Mouse (Mus musculus) C2C12 (cell line): ENCODE measurements around the gene Col15a1. TPM values are rescaled to one million over a fixed set of nuclear protein-coding genes. Genes with fewer than 3 reads are reported as not detected.
A peak's percentile ranks its signal among the peaks of the same experiment; 100 is the strongest.

Experiments used
- H3K27me3 ChIP-seq: one replicate; pipeline ENCODE4 v1.6.1; 2011; ENCODE audit not compliant: control insufficient read depth, insufficient read depth, insufficient read length
- H3K36me3 ChIP-seq: one replicate; pipeline ENCODE4 v1.6.1; 2011; ENCODE audit not compliant: control insufficient read depth, insufficient read depth
- H3K4me3 ChIP-seq: one replicate; pipeline ENCODE4 v1.5.1; 2011; ENCODE audit warnings: mild to moderate bottlenecking, control low read depth; ENCODE audit not compliant: poor library complexity, insufficient read depth, severe bottlenecking
- H3K79me2 ChIP-seq: one replicate; pipeline ENCODE4 v1.6.1; 2011; ENCODE audit not compliant: control insufficient read depth, insufficient read depth
- H3K79me3 ChIP-seq: one replicate; pipeline ENCODE4 v1.6.1; 2011; ENCODE audit warnings: low read depth, control low read depth
- H3ac ChIP-seq: one replicate; pipeline ENCODE3; 2011; ENCODE audit warnings: low read depth; ENCODE audit not compliant: control insufficient read depth, insufficient read length
- CEBPB ChIP-seq: IDR thresholded peaks from one replicate; pipeline ENCODE4 v1.6.1; 2011; ENCODE audit warnings: low read depth, mild to moderate bottlenecking, control low read depth, moderate library complexity
- CTCF ChIP-seq: IDR thresholded peaks from one replicate; pipeline ENCODE4 v1.5.1; 2011; ENCODE audit not compliant: control insufficient read depth, insufficient read depth, insufficient read length
- FOSL1 ChIP-seq: IDR thresholded peaks from one replicate; pipeline ENCODE4 v1.8.0; 2011; ENCODE audit warnings: mild to moderate bottlenecking, low read length; ENCODE audit not compliant: poor library complexity, insufficient read depth, severe bottlenecking
- MAX ChIP-seq: IDR thresholded peaks from one replicate; pipeline ENCODE4 v1.6.1; 2011; ENCODE audit warnings: mild to moderate bottlenecking, control low read depth
- MYOD1 ChIP-seq: IDR thresholded peaks from one replicate; pipeline ENCODE4 v1.6.1; 2011; ENCODE audit warnings: low read depth; ENCODE audit not compliant: control insufficient read depth, insufficient read length
- MYOG ChIP-seq: IDR thresholded peaks from one replicate; pipeline ENCODE4 v1.6.1; 2011; ENCODE audit not compliant: control insufficient read depth, insufficient read length; ENCODE audit errors: extremely low read depth
- USF1 ChIP-seq: IDR thresholded peaks from one replicate; pipeline ENCODE4 v1.6.1; 2011; ENCODE audit warnings: low read depth, mild to moderate bottlenecking, control low read depth, moderate library complexity
- polyA plus RNA-seq: library from polyadenylated mRNA; unstranded; fragments of >200 nt; fragmentation: generic; extraction: Trizol; gene quantifications from one replicate; pipeline ENCODE4 v1.2.1, GENCODE M21; 2012; ENCODE audit warnings: missing spikeins

Gene Col15a1
- polyA plus RNA-seq, 1 experiment: 0.05 TPM

DNA sequence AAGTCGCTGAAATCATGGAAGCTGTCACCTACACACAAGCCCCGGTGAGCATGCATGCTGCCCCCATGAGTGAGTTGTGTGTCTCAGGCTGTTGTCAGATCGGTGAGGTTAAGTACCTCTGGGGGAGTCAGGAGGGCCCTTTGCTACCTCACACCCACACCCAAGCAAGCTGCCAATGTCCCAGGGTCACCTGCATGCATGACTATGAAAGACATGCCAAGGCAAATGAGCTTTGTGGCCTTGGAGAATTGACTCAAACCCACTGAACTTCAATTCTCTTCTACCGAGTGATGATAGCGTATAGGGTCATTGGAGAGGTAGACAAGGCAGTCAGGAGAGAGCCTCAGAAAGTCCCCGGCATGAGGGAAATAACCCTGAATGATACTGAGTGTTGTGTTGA lies 41.2 kb downstream of the Col15a1 start:
- Histone ChIP-seq H3K79me2 (no peaks in the 10 kb centered on the region), H3K36me3 (no peaks in the 10 kb centered on the region), H3K27me3 (peaks cover 18% of the 10 kb centered on the region), H3K4me3 (no peak overlapping the region), H3ac (no peak overlapping the region), H3K79me3 (no peaks in the 10 kb centered on the region)
- TF ChIP-seq CTCF (no peak), MAX (no peak), MYOD1 (no peak), MYOG (no peak), USF1 (no peak), FOSL1 (no peak), CEBPB (no peak)

DNA sequence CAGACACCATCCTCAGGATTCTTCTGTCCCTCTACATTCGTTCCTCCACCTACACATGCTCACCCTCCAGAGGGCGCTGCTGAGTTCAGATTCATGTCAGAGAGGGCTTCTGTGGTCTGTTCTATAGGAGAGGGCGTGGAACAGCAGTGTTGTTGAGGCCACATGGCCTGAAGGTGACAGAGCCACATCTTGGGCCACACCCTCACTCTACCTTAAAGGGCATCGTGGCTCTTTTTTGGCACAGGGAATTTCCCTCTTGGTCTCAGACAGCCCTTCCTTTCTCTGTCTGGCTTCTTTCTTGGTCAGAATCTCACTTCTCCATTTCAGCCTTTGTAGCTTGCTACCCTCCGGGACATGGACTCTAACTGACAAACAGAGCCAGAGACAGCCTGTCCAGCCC lies 43.1 kb downstream of the Col15a1 start:
- no peak for TF ChIP-seq FOSL1
- no peak for TF ChIP-seq MYOG
- peak; percentile 25 for TF ChIP-seq CTCF
- TF ChIP-seq MAX: no peak
- no peak for TF ChIP-seq MYOD1
- Histone ChIP-seq H3K79me2 (no peaks in the 10 kb centered on the region), H3K27me3 (peaks cover 14% of the 10 kb centered on the region), H3ac (no peak overlapping the region), H3K79me3 (no peaks in the 10 kb centered on the region), H3K4me3 (no peak overlapping the region), H3K36me3 (no peaks in the 10 kb centered on the region)

DNA sequence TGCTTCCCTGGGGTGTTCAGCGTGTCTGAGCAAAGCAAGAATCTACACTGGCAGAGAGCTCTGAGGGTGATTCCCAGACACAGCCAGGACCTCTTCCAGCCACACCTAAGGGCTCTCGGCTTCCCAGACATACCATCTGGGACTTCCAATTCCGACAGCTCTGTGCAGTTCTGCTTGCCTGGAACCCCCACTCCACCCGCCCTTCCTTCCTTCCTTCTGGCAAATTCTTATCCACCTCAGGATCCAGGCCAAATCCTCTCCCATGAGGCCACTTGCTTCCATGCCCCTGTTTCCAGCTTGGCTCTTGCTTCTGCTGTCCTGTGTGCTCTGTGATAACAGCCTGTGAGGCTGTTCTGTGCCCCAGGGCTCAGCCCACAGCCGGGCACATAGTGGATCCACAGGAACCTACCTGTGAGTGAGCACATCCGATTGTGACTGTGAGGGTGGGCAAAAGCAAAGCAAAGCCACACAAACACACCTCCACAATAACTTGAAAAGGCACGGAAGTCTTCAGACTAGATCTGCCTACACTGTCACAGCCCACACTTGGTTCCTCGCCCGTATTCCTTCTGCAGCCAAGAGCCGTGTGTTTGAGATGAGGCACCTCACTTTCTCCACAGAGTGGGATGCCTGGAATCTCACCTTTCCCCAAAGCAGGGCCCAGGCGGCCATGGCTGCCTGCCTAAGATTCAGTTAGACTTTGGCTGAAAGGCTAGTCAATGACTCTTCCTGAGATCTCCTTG lies 43.9 kb downstream of the Col15a1 start:
- H3K27me3 ChIP-seq: peaks cover 14% of the 10 kb centered on the region
- no peak overlapping the region for H3ac ChIP-seq
- no peaks in the 10 kb centered on the region for H3K36me3 ChIP-seq
- TF ChIP-seq FOSL1 (no peak), MYOG (no peak), MYOD1 (no peak), MAX (no peak), USF1 (no peak), CEBPB (no peak)
- H3K79me2 ChIP-seq: no peaks in the 10 kb centered on the region
- no peaks in the 10 kb centered on the region for H3K79me3 ChIP-seq
- no peak overlapping the region for H3K4me3 ChIP-seq

DNA sequence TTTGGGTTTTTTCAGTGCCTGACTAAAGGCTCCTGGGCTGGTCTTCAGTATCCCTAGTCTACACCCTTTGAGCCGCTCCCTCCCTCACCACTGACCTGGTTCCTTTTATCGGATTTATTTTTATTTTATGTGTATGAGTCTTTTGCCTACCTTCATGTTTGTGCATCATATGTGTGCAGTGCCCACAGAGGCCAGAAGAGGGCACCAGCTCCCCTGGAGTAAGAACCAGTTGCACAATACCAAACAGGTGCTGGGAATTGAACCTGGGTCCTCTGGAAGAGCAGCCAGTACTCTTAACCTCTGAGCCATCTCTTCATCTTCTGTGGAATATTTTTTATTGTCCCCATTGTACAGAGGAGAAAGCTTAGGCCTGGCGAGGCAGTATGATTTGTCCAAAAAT lies 44.7 kb downstream of the Col15a1 start:
- Histone ChIP-seq H3K27me3 (peaks cover 10% of the 10 kb centered on the region), H3K79me2 (no peaks in the 10 kb centered on the region), H3K79me3 (no peaks in the 10 kb centered on the region), H3K4me3 (no peak overlapping the region), H3K36me3 (no peaks in the 10 kb centered on the region), H3ac (no peak overlapping the region)
- TF ChIP-seq MAX: no peak
- peak; percentile 42 for TF ChIP-seq CEBPB

DNA sequence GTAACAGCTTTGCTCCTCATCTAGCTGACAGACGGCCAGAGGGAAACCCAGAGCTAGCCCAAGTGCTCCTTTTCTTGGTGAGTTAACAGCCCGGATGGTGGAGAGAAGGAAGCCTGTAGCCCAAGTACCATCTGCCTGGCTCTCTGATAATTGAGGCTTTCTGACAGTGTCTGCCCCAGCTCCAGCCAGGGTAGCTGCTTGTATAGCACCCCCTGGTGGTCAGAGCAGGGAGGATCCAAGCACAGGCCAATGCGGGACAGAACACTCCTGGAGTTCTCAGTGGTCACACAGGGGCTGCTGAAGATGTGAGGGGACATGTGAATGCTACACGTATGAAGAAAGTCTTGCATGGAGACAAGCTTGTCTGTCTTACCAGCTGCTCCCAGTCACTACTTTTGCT lies 47.7 kb downstream of the Col15a1 start:
- Histone ChIP-seq H3ac (no peak overlapping the region), H3K27me3 (peaks cover 15% of the 10 kb centered on the region), H3K4me3 (no peak overlapping the region), H3K79me2 (no peaks in the 10 kb centered on the region), H3K79me3 (no peaks in the 10 kb centered on the region), H3K36me3 (no peaks in the 10 kb centered on the region)
- TF ChIP-seq CTCF: peak; percentile 72
- TF ChIP-seq MYOD1: no peak
- no peak for TF ChIP-seq USF1

DNA sequence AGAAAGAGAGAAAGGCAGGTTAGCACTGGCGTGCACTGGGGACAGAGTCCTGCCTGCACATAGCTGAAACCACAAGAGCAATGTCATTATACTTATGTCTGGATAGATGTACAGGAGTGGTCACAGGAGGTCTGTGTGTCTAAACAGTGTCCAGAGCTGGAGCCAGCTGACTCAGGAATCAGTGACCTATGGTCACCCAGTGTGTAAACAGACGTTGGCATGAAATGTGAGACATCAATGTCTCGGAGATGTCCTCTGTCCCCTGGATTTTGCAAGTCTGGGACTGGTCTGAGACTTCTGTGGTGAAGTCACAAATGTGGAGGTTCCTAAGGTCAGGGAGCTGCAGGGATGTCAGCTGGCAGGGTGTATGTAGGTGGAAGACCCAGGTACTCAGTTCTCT lies 50.2 kb downstream of the Col15a1 start:
- no peaks in the 10 kb centered on the region for H3K79me3 ChIP-seq
- no peaks in the 10 kb centered on the region for H3K36me3 ChIP-seq
- peaks cover 21% of the 10 kb centered on the region for H3K27me3 ChIP-seq
- no peak for TF ChIP-seq FOSL1
- no peaks in the 10 kb centered on the region for H3K79me2 ChIP-seq
- no peak overlapping the region for H3K4me3 ChIP-seq
- no peak overlapping the region for H3ac ChIP-seq
